Comparison of ENCODE assay signal across 15 mouse cellular contexts in genomic region chr1:172194435-172194834, GRCm38 (mm10). TPM values are rescaled to one million over a fixed set of nuclear protein-coding genes. Genes with fewer than 3 reads are reported as not detected.
DNase-seq lines count a peak whose midpoint lies in the region; ATAC-seq lines count a peak whose summit lies in the region.
"Had no signal": no experiment of that assay in that cellular context is flagged by ENCODE, and none has a peak within 500 bp of the region (broad histone marks: within the 10 kb centered on the region; RNA-seq: fewer than 3 reads in every experiment).

No protein-coding gene starts in this region.

- H3K9me3 ChIP-seq in heart, embryonic 13.5 days = no peaks in the 10 kb centered on the region
- H3K9me3 ChIP-seq in heart, embryonic 11.5 days (replicated peaks; ENCODE audit: control insufficient read depth, low read length) = no peaks in the 10 kb centered on the region
- no peaks in the 10 kb centered on the region for H3K9me3 ChIP-seq in kidney, embryonic 15.5 days (replicated peaks)
- H3K9me3 ChIP-seq in midbrain, embryonic 14.5 days (ENCODE audit: control insufficient read depth, low read length) = no peaks in the 10 kb centered on the region
- no peaks in the 10 kb centered on the region for H3K9me3 ChIP-seq in midbrain, embryonic 11.5 days (ENCODE audit: control insufficient read depth, low read length)
- H3K9me3 ChIP-seq: embryonic facial prominence, embryonic 15.5 days; neural tube, embryonic 12.5 days had no signal

- H3K9ac ChIP-seq in heart, embryonic 13.5 days = 0 out of 2 replicates have a peak overlapping the region, but pooled peaks have one; percentile 25
- no peak overlapping the region for H3K9ac ChIP-seq in heart, embryonic 11.5 days (ENCODE audit: low read depth, low read length)
- H3K9ac ChIP-seq in kidney, embryonic 15.5 days = no peak overlapping the region
- no peak overlapping the region for H3K9ac ChIP-seq in midbrain, embryonic 14.5 days (replicated peaks; ENCODE audit: low read length)
- H3K9ac ChIP-seq in midbrain, embryonic 11.5 days (ENCODE audit: low read length) = no peak overlapping the region
- H3K9ac ChIP-seq: embryonic facial prominence, embryonic 15.5 days; neural tube, embryonic 12.5 days had no signal

- no peaks in the 10 kb centered on the region for H3K27me3 ChIP-seq in heart, embryonic 13.5 days (replicated peaks)
- H3K27me3 ChIP-seq in heart, embryonic 11.5 days (ENCODE audit: control insufficient read depth, insufficient read depth, low read length) = no peaks in the 10 kb centered on the region
- no peaks in the 10 kb centered on the region for H3K27me3 ChIP-seq in kidney, embryonic 15.5 days
- H3K27me3 ChIP-seq in midbrain, embryonic 14.5 days (ENCODE audit: control insufficient read depth, insufficient read depth, low read length) = no peaks in the 10 kb centered on the region
- no peaks in the 10 kb centered on the region for H3K27me3 ChIP-seq in midbrain, embryonic 11.5 days (ENCODE audit: control insufficient read depth, insufficient read depth, low read length)
- H3K27me3 ChIP-seq: embryonic facial prominence, embryonic 15.5 days; neural tube, embryonic 12.5 days had no signal

- WGBS in heart, embryonic 13.5 days = 68% methylated on average over 8 of the region's 8 CpGs
- 82% methylated on average over 8 of the region's 8 CpGs for WGBS in heart, embryonic 11.5 days (ENCODE audit: insufficient replicate concordance)
- 79% methylated on average over 8 of the region's 8 CpGs for whole genome bisulfite sequencing in kidney, embryonic 15.5 days
- 75% methylated on average over 8 of the region's 8 CpGs for WGBS in midbrain, embryonic 14.5 days
- 91% methylated on average over 8 of the region's 8 CpGs for WGBS in midbrain, embryonic 11.5 days

- peaks cover 96% of the 10 kb centered on the region for H3K36me3 ChIP-seq in heart, embryonic 13.5 days
- H3K36me3 ChIP-seq in heart, embryonic 11.5 days (ENCODE audit: control insufficient read depth, insufficient read depth, low read length) = peaks cover 53% of the 10 kb centered on the region
- peaks cover 93% of the 10 kb centered on the region for H3K36me3 ChIP-seq in kidney, embryonic 15.5 days
- H3K36me3 ChIP-seq in midbrain, embryonic 14.5 days (ENCODE audit: control insufficient read depth, insufficient read depth, low read length) = peaks cover 90% of the 10 kb centered on the region
- peaks cover 38% of the 10 kb centered on the region for H3K36me3 ChIP-seq in midbrain, embryonic 11.5 days (ENCODE audit: control insufficient read depth, insufficient read depth, low read length)

- ATAC-seq in heart, embryonic 13.5 days (ENCODE audit: extremely low read depth, insufficient number of reproducible peaks, low FRiP score, low TSS enrichment) = no peak
- no peak for ATAC-seq in heart, embryonic 11.5 days (replicated peaks; ENCODE audit: insufficient number of reproducible peaks, low FRiP score, low TSS enrichment)
- peak; percentile 49; the same call in 1 of the 2 replicates for ATAC-seq in kidney, embryonic 15.5 days (replicated peaks; ENCODE audit: low FRiP score)
- no peak for ATAC-seq in midbrain, embryonic 14.5 days (ENCODE audit: low FRiP score, low TSS enrichment)
- no peak for ATAC-seq in midbrain, embryonic 11.5 days (ENCODE audit: low FRiP score)
- ATAC-seq: inflammation-experienced regulatory T-cells, adult 6 months had no signal

- peak overlapping the region; percentile 21; the same call in 1 of the 2 replicates for H3K27ac ChIP-seq in heart, embryonic 13.5 days (replicated peaks)
- H3K27ac ChIP-seq in heart, embryonic 11.5 days (ENCODE audit: low read depth, low read length) = no peak overlapping the region
- no peak overlapping the region for H3K27ac ChIP-seq in kidney, embryonic 15.5 days
- 0 out of 2 replicates have a peak overlapping the region, but pooled peaks have one; percentile 37 for H3K27ac ChIP-seq in midbrain, embryonic 14.5 days (replicated peaks; ENCODE audit: low read depth, low read length)
- H3K27ac ChIP-seq in midbrain, embryonic 11.5 days (ENCODE audit: low read depth, low read length) = no peak overlapping the region
- H3K27ac ChIP-seq: embryonic facial prominence, embryonic 15.5 days; neural tube, embryonic 12.5 days had no signal

- no peak overlapping the region for H3K4me2 ChIP-seq in heart, embryonic 13.5 days
- H3K4me2 ChIP-seq in heart, embryonic 11.5 days = no peak overlapping the region
- H3K4me2 ChIP-seq in kidney, embryonic 15.5 days = no peak overlapping the region
- no peak overlapping the region for H3K4me2 ChIP-seq in midbrain, embryonic 14.5 days (ENCODE audit: low read length)
- H3K4me2 ChIP-seq in midbrain, embryonic 11.5 days = no peak overlapping the region
- H3K4me2 ChIP-seq: embryonic facial prominence, embryonic 15.5 days; neural tube, embryonic 12.5 days had no signal

- no peak for DNase-seq in kidney, postnatal 36 days
- no peak for DNase-seq in midbrain, embryonic 14.5 days
- DNase-seq in midbrain, embryonic 11.5 days (ENCODE audit: low spot score, missing footprints) = no peak
- no peak for DNase-seq in right cerebral cortex, postnatal 4 days
- DNase-seq: cerebellum, adult 2 months; cerebellum, postnatal 36 days; heart, postnatal 36 days; liver; lung, postnatal 10 days had no signal

- H3K4me1 ChIP-seq in heart, embryonic 13.5 days = peaks cover 9% of the 10 kb centered on the region
- peaks cover 5% of the 10 kb centered on the region; the same call in 1 of the 2 replicates for H3K4me1 ChIP-seq in heart, embryonic 11.5 days (ENCODE audit: control insufficient read depth, insufficient read depth, low read length)
- H3K4me1 ChIP-seq in kidney, embryonic 15.5 days = no peaks in the 10 kb centered on the region
- no peaks in the 10 kb centered on the region for H3K4me1 ChIP-seq in midbrain, embryonic 14.5 days (ENCODE audit: control insufficient read depth, insufficient read depth, low read length)
- peaks cover 2% of the 10 kb centered on the region; the same call in 1 of the 2 replicates for H3K4me1 ChIP-seq in midbrain, embryonic 11.5 days (ENCODE audit: control insufficient read depth, insufficient read depth, low read length)
- H3K4me1 ChIP-seq: embryonic facial prominence, embryonic 15.5 days; neural tube, embryonic 12.5 days had no signal

- no peak overlapping the region for H3K4me3 ChIP-seq in heart, embryonic 13.5 days
- no peak overlapping the region for H3K4me3 ChIP-seq in heart, embryonic 11.5 days (ENCODE audit: low read depth, low read length)
- H3K4me3 ChIP-seq in kidney, embryonic 15.5 days (replicated peaks) = no peak overlapping the region
- no peak overlapping the region for H3K4me3 ChIP-seq in midbrain, embryonic 14.5 days (replicated peaks; ENCODE audit: low read depth, low read length)
- no peak overlapping the region for H3K4me3 ChIP-seq in midbrain, embryonic 11.5 days (ENCODE audit: low read depth, low read length)
- H3K4me3 ChIP-seq: embryonic facial prominence, embryonic 15.5 days; neural tube, embryonic 12.5 days had no signal

RNA-seq across cellular contexts. Expression of gene Pea15a, which starts 12.2 kb away (rescaled TPM):
- polyA plus RNA-seq in heart, embryonic 13.5 days (2015; fragmentation: Nextera tagmentation; extraction: Ambion mirVana) = 169 and 180 TPM in 2 replicates
- 121 and 147 TPM in 2 replicates for polyA plus RNA-seq in heart, embryonic 11.5 days (2014; fragmentation: Nextera tagmentation; extraction: Ambion mirVana)
- polyA plus RNA-seq in kidney, embryonic 15.5 days (2015; fragmentation: Nextera tagmentation; extraction: Ambion mirVana) = 107 and 124 TPM in 2 replicates
- polyA plus RNA-seq in midbrain, embryonic 14.5 days (2014; fragmentation: Nextera tagmentation; extraction: Ambion mirVana) = 314 and 385 TPM in 2 replicates
- 332 and 337 TPM in 2 replicates for polyA plus RNA-seq in midbrain, embryonic 11.5 days (2014; fragmentation: Nextera tagmentation; extraction: Ambion mirVana)

RNA-seq across cellular contexts. Expression of gene Casq1, which starts 25.2 kb away (rescaled TPM):
- 162 and 211 TPM in 2 replicates for polyA plus RNA-seq in heart, embryonic 13.5 days (2015; fragmentation: Nextera tagmentation; extraction: Ambion mirVana)
- 205 and 230 TPM in 2 replicates for polyA plus RNA-seq in heart, embryonic 11.5 days (2014; fragmentation: Nextera tagmentation; extraction: Ambion mirVana)
- polyA plus RNA-seq in kidney, embryonic 15.5 days (2015; fragmentation: Nextera tagmentation; extraction: Ambion mirVana) = 6.2 and 8.9 TPM in 2 replicates
- 1.6 and 2.3 TPM in 2 replicates for polyA plus RNA-seq in midbrain, embryonic 14.5 days (2014; fragmentation: Nextera tagmentation; extraction: Ambion mirVana)
- 1.4 and 2.1 TPM in 2 replicates for polyA plus RNA-seq in midbrain, embryonic 11.5 days (2014; fragmentation: Nextera tagmentation; extraction: Ambion mirVana)
- polyA plus RNA-seq: inflammation-experienced regulatory T-cells, adult 6 months had no signal

RNA-seq across cellular contexts. Expression of gene Dcaf8, which starts 46.6 kb away (rescaled TPM):
- polyA plus RNA-seq in heart, embryonic 13.5 days (2015; fragmentation: Nextera tagmentation; extraction: Ambion mirVana) = 106 and 108 TPM in 2 replicates
- polyA plus RNA-seq in heart, embryonic 11.5 days (2014; fragmentation: Nextera tagmentation; extraction: Ambion mirVana) = 85.4 and 105 TPM in 2 replicates
- 125 and 132 TPM in 2 replicates for polyA plus RNA-seq in kidney, embryonic 15.5 days (2015; fragmentation: Nextera tagmentation; extraction: Ambion mirVana)
- polyA plus RNA-seq in midbrain, embryonic 14.5 days (2014; fragmentation: Nextera tagmentation; extraction: Ambion mirVana) = 63.5 and 79.8 TPM in 2 replicates
- 93.9 and 100.0 TPM in 2 replicates for polyA plus RNA-seq in midbrain, embryonic 11.5 days (2014; fragmentation: Nextera tagmentation; extraction: Ambion mirVana)

Comparison
In these comparisons a context has a peak if more than half of its experiments do, and no peak if none do; other contexts are left out.
1. H3K27ac ChIP-seq: peak in heart, embryonic 13.5 days (single experiment) and midbrain, embryonic 14.5 days (single experiment); none in heart, embryonic 11.5 days (single experiment), kidney, embryonic 15.5 days (single experiment) and midbrain, embryonic 11.5 days (single experiment).
2. RNA of gene Casq1, which starts 25.2 kb away (polyA plus RNA-seq): 205 to 230 TPM in heart, embryonic 11.5 days and 162 to 211 TPM in heart, embryonic 13.5 days; 6.2 to 8.9 TPM in kidney, embryonic 15.5 days, 1.6 to 2.3 TPM in midbrain, embryonic 14.5 days and 1.4 to 2.1 TPM in midbrain, embryonic 11.5 days; every median in the first group is over 10 times any median in the second.